Mouse (Mus musculus) liver, embryonic 12.5 days (tissue): ENCODE measurements around the gene Gm49368. TPM values are rescaled to one million over a fixed set of nuclear protein-coding genes. Genes with fewer than 3 reads are reported as not detected.
"Not testable (repeated sequence)": the region's sequence is repeated elsewhere in the genome, so short reads cannot be mapped to it uniquely, and the experiment has no call there.

ENCODE experiments used
- ATAC-seq: fragments of 200-750 bp; cut with Nextera tagmentation; 2 replicates; pipeline ENCODE4 v1.8.0; 2017; ENCODE audit warnings: moderate number of reproducible peaks, mild to moderate bottlenecking, moderate library complexity
- H3K27ac ChIP-seq: fragments of 300-500 bp; sonication (generic); 2 replicates; pipeline ENCODE4 v1.5.1; 2016; ENCODE audit warnings: mild to moderate bottlenecking
- H3K27me3 ChIP-seq: fragments of 300-500 bp; sonication (generic); replicated peaks from 2 replicates; pipeline ENCODE4 v1.6.1; 2016; ENCODE audit warnings: mild to moderate bottlenecking, moderate library complexity
- H3K36me3 ChIP-seq: fragments of 300-500 bp; sonication (generic); 2 replicates; pipeline ENCODE4 v1.6.1; 2016; ENCODE audit warnings: mild to moderate bottlenecking, moderate library complexity
- H3K4me1 ChIP-seq: fragments of 300-500 bp; sonication (generic); 2 replicates; pipeline ENCODE4 v1.6.1; 2016
- H3K4me2 ChIP-seq: fragments of 300-500 bp; sonication (generic); 2 replicates; pipeline ENCODE4 v1.6.1; 2016; ENCODE audit warnings: mild to moderate bottlenecking, moderate library complexity
- H3K4me3 ChIP-seq: fragments of 300-500 bp; sonication (generic); 2 replicates; pipeline ENCODE4 v1.5.1; 2016; ENCODE audit warnings: mild to moderate bottlenecking, moderate library complexity
- H3K9ac ChIP-seq: fragments of 300-500 bp; sonication (generic); 2 replicates; pipeline ENCODE4 v1.6.1; 2016; ENCODE audit warnings: mild to moderate bottlenecking, moderate library complexity
- H3K9me3 ChIP-seq: fragments of 300-500 bp; sonication (generic); replicated peaks from 2 replicates; pipeline ENCODE4 v1.6.1; 2016; ENCODE audit warnings: mild to moderate bottlenecking, moderate library complexity
- WGBS: fragments of 180-500 bp; shearing (Covaris S2); methylation state at CpG from one replicate; pipeline ENCODE4 v1.1.7; 2016; ENCODE audit not compliant: insufficient replicate concordance; 5-methylcytosine and 5-hydroxymethylcytosine counted together
- polyA plus RNA-seq: library from polyadenylated mRNA; unstranded; fragments of >200 nt; fragmentation: Nextera tagmentation; extraction: Ambion mirVana; gene quantifications from 2 replicates; pipeline ENCODE4 v1.2.1, GENCODE M21; 2016

Gene Gm49368
- not detected in 2 replicates for polyA plus RNA-seq

DNA sequence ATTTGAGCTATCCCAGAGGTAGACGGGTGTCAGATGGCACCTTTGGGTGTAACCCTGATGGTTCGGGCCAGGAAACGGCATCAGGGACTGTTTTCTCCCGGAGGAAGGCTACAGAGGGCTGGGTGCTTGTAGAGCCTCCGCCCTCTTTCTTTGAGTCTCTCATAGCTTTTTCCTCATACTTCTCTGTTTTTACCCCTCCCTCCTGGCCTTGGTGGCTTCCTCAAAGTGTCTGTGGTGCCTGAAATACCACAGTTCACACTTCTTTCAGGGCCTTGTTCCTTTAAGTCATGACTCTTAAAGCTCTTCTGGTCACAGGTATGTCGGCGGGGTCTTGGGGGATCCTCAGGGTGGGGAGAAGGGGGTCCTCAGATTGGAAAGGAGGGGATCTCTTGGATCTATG is at the start of gene Gm49368, which contains the start of gene Itgam:
Gm49368 (plus strand) TSS at position 228 of the 400 bp plus-strand sequence.
Itgam (plus strand) TSS at position 185 of the 400 bp plus-strand sequence.
- no peak within 1 kb of the TSS for H3K9ac ChIP-seq
- no peak within 1 kb of the TSS for H3K4me2 ChIP-seq
- H3K9me3 ChIP-seq = no peaks in the 10 kb centered on the region
- 0 out of 2 replicates have a peak, but pooled peaks cover 8% of the 10 kb centered on the region for H3K4me1 ChIP-seq
- no peak for ATAC-seq
- no peaks in the 10 kb centered on the region for H3K27me3 ChIP-seq
- no peaks in the 10 kb centered on the region for H3K36me3 ChIP-seq
- WGBS = 46% methylated on average over 7 of the region's 7 CpGs
- H3K27ac ChIP-seq = no peak within 1 kb of the TSS
- no peak within 1 kb of the TSS for H3K4me3 ChIP-seq

DNA sequence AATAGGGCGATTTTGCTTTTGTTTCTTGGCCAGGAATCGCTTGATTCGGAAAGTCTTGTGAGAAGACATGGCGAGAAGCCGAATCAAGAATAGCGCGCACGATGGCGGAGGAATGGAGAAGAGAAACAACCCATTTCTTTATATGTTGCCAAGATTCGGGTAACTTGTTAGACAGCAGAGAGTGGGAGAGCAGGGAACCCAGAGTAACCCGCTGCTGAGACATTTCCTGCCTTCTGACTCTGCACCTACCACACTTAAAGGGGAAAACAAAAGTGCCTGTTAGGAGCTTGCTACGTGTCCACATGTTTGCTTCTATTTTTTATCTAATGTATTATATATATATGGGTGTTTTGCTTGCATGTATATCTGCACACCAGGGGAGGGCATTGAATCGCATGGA is 49.4 kb upstream of the Gm49368 start:
- 75% methylated on average over 13 of the region's 13 CpGs for WGBS

GRCm38 (mm10) chr7:128016134-128016533 is 46.3 kb upstream of the Gm49368 start:
- H3K4me3 ChIP-seq, H3K4me2 ChIP-seq, ATAC-seq, H3K9me3 ChIP-seq, H3K36me3 ChIP-seq, H3K27me3 ChIP-seq, H3K9ac ChIP-seq, H3K27ac ChIP-seq, H3K4me1 ChIP-seq: not testable (repeated sequence)
- 54% methylated on average over 5 of the region's 5 CpGs for WGBS

More for the DNA sequence above, 49.4 kb upstream of the Gm49368 start:
- no peak overlapping the region for H3K4me2 ChIP-seq
- ATAC-seq = no peak
- H3K4me3 ChIP-seq = no peak overlapping the region
- no peak overlapping the region for H3K9ac ChIP-seq
- H3K36me3 ChIP-seq = no peaks in the 10 kb centered on the region
- no peak overlapping the region for H3K27ac ChIP-seq
- peaks cover 19% of the 10 kb centered on the region for H3K27me3 ChIP-seq
- H3K9me3 ChIP-seq = no peaks in the 10 kb centered on the region
- H3K4me1 ChIP-seq = no peaks in the 10 kb centered on the region

DNA sequence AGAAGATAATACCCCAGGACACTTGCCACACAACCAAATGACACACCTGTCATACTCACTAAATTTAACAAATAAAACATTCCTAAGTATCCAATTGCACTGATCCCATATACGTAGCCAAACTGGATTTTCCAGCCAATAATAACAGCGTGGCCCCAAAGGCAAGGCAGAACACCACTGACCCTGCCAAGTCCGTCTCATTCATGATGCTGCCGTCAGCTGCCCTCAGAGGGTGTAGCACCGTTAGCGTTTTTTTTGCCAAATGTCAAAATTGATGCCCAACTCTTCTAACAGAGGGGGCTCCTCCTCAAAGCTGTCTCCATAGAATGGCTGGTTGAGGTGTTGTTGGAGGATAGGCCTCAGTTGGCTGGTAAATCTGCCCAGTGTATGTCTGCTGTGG is 45.8 kb upstream of the Gm49368 start:
- Histone ChIP-seq H3K4me3 (no peak overlapping the region), H3K27ac (no peak overlapping the region), H3K36me3 (no peaks in the 10 kb centered on the region), H3K4me1 (no peaks in the 10 kb centered on the region), H3K9ac (no peak overlapping the region), H3K4me2 (no peak overlapping the region), H3K27me3 (no peaks in the 10 kb centered on the region), H3K9me3 (no peaks in the 10 kb centered on the region)
- WGBS = 83% methylated on average over 6 of the region's 6 CpGs
- ATAC-seq = no peak

GRCm38 (mm10) chr7:128018275-128018674 is 44.2 kb upstream of the Gm49368 start:
- H3K27me3 ChIP-seq = no peaks in the 10 kb centered on the region
- no peak for ATAC-seq
- no peak overlapping the region for H3K4me3 ChIP-seq
- H3K4me2 ChIP-seq = no peak overlapping the region
- H3K9ac ChIP-seq = no peak overlapping the region
- no peaks in the 10 kb centered on the region for H3K4me1 ChIP-seq
- no peaks in the 10 kb centered on the region for H3K36me3 ChIP-seq
- H3K9me3 ChIP-seq = no peaks in the 10 kb centered on the region
- WGBS = 44% methylated on average over 3 of the region's 3 CpGs
- no peak overlapping the region for H3K27ac ChIP-seq

GRCm38 (mm10) chr7:128019187-128019586 is 43.3 kb upstream of the Gm49368 start:
- H3K27me3 ChIP-seq = no peaks in the 10 kb centered on the region
- H3K27ac ChIP-seq = no peak overlapping the region
- WGBS = 41% methylated on average over 2 of the region's 2 CpGs
- H3K4me3 ChIP-seq = no peak overlapping the region
- no peaks in the 10 kb centered on the region for H3K36me3 ChIP-seq
- no peaks in the 10 kb centered on the region for H3K4me1 ChIP-seq
- no peak overlapping the region for H3K4me2 ChIP-seq
- ATAC-seq = no peak
- H3K9ac ChIP-seq = no peak overlapping the region
- no peaks in the 10 kb centered on the region for H3K9me3 ChIP-seq

- ATAC-seq = no peak
Measured at GRCm38 (mm10) chr7:128022974-128023373, 39.5 kb upstream of the Gm49368 start.

DNA sequence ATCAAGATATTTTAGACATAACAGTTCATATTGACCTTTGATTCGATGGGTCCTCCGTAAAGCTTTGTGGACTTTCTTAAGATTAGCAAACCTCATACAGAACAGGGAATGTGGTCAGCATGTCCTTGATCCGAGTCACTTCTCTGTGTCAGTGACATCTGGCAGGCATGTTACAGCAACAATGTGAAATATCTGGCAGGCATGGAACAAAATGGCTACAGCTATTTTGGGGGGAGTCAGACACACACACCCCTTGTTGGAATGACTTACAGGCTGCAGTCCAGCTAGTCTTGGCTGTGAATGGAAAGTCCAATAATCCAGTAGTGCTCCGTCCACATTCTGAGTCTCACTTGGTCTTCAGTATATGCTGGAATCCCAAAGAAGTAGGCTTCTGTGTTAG is 38.9 kb upstream of the Gm49368 start:
- Histone ChIP-seq H3K9ac (no peak overlapping the region), H3K9me3 (no peaks in the 10 kb centered on the region), H3K36me3 (no peaks in the 10 kb centered on the region), H3K4me3 (no peak overlapping the region), H3K4me2 (no peak overlapping the region), H3K27ac (no peak overlapping the region), H3K27me3 (no peaks in the 10 kb centered on the region), H3K4me1 (no peaks in the 10 kb centered on the region)
- no peak for ATAC-seq
- 87% methylated on average over 4 of the region's 4 CpGs for WGBS

More at GRCm38 (mm10) chr7:128022974-128023373, 39.5 kb upstream of the Gm49368 start:
- Histone ChIP-seq H3K27ac (no peak overlapping the region), H3K4me3 (no peak overlapping the region), H3K9ac (no peak overlapping the region), H3K9me3 (no peaks in the 10 kb centered on the region), H3K4me1 (no peaks in the 10 kb centered on the region), H3K36me3 (no peaks in the 10 kb centered on the region), H3K27me3 (no peaks in the 10 kb centered on the region), H3K4me2 (no peak overlapping the region)
- 53% methylated on average over 8 of the region's 8 CpGs for WGBS

DNA sequence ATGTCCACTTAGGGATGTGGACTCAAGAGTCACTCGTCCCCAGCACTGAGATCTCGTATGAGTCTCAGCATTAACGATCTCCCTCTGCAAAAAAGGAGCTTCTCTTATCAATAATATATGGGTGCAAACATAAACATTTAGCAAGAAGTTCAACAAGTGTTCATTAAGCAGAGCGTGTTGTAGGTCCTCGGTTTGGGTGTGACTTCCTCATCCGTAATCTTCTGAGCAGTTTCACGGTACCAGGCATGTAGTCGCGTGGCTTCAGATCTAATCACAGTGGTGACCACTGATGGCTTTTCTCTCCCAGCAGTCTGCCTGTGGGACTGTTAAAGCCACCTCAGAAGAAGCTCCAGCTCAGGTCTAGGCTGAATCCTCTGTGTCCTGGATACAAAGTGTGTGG is 38.1 kb upstream of the Gm49368 start:
- no peak overlapping the region for H3K27ac ChIP-seq
- H3K4me3 ChIP-seq = no peak overlapping the region
- no peaks in the 10 kb centered on the region for H3K4me1 ChIP-seq
- H3K9ac ChIP-seq = no peak overlapping the region
- H3K9me3 ChIP-seq = no peaks in the 10 kb centered on the region
- no peaks in the 10 kb centered on the region for H3K36me3 ChIP-seq
- WGBS = 66% methylated on average over 9 of the region's 9 CpGs
- no peak overlapping the region for H3K4me2 ChIP-seq
- no peaks in the 10 kb centered on the region for H3K27me3 ChIP-seq
- no peak for ATAC-seq

GRCm38 (mm10) chr7:128024932-128025331 is 37.6 kb upstream of the Gm49368 start:
- no peak overlapping the region for H3K4me3 ChIP-seq
- H3K27ac ChIP-seq = no peak overlapping the region
- H3K4me2 ChIP-seq = no peak overlapping the region
- H3K27me3 ChIP-seq = no peaks in the 10 kb centered on the region
- no peak overlapping the region for H3K9ac ChIP-seq
- no peak for ATAC-seq
- H3K36me3 ChIP-seq = no peaks in the 10 kb centered on the region
- H3K9me3 ChIP-seq = no peaks in the 10 kb centered on the region
- H3K4me1 ChIP-seq = no peaks in the 10 kb centered on the region
- WGBS = 81% methylated on average over 4 of the region's 4 CpGs

DNA sequence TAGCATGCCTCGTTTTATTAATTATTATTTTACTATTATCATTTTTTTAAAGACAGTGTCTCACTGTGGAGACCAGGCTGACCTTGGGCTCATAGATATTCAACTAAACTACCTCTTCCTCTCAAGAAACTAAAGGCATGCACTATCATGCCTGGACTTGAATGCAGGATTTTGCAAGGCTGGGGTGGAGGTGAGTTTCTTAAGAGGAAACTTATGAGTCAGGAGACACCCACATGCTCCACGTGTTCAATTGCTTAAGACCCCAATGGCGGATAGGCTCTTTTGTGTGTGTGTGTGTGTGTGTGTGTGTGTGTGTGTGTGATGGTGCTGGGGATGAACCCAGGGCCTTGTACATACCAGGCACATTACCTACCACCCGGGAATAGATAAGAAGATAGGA is 37.1 kb upstream of the Gm49368 start:
- Histone ChIP-seq H3K4me1 (no peaks in the 10 kb centered on the region), H3K9me3 (no peaks in the 10 kb centered on the region), H3K27ac (no peak overlapping the region), H3K9ac (no peak overlapping the region), H3K4me3 (no peak overlapping the region), H3K4me2 (no peak overlapping the region), H3K27me3 (no peaks in the 10 kb centered on the region), H3K36me3 (no peaks in the 10 kb centered on the region)
- no peak for ATAC-seq
- 68% methylated on average over 4 of the region's 4 CpGs for WGBS

DNA sequence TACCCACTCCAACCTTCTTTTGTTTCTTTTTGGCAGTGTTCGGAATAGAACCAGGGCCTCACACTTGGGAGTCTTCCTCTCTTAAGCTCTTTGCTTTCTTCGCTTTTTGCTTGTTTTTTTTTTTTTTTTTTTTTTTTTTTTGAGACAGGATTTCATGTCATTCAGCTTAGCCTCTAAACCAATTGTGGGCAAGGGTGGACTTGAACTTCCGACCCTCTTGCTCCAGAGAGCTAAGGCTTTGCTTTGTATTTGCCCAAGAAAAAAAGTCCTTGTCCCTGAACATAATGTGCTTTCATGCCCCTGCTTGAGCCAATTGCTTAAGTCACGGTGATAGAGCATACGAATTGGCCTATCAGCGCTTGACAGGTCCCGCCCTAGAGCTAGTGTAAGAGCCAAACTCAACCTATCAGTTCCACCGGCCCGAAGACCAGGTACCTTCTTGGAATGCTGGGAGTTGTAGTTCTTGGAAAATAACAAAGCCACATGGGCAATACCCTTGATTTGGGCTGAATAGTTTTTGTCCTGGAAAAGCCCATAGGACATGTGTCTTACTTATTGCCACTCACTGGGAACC is 31.0 kb upstream of the Gm49368 start:
- H3K27ac ChIP-seq = no peak overlapping the region
- H3K4me2 ChIP-seq = no peak overlapping the region
- no peaks in the 10 kb centered on the region for H3K27me3 ChIP-seq
- H3K4me1 ChIP-seq = no peaks in the 10 kb centered on the region
- H3K9ac ChIP-seq = no peak overlapping the region
- no peaks in the 10 kb centered on the region for H3K36me3 ChIP-seq
- H3K9me3 ChIP-seq = no peaks in the 10 kb centered on the region
- no peak overlapping the region for H3K4me3 ChIP-seq
- ATAC-seq = peak; percentile 88
- WGBS = 44% methylated on average over 9 of the region's 9 CpGs
